Mouse (Mus musculus) kidney, adult 8-10 months (tissue): Measurements from ENCODE around the gene Trpm2.
"Not testable (repeated sequence)": the region's sequence is repeated elsewhere in the genome, so short reads cannot be mapped to it uniquely, and the experiment has no call there.

Experiments used
- DNase-seq, 2 experiments: peaks; one replicate each; pipeline ENCODE4 v3.0.0; 2022

Trpm2 gene

DNA sequence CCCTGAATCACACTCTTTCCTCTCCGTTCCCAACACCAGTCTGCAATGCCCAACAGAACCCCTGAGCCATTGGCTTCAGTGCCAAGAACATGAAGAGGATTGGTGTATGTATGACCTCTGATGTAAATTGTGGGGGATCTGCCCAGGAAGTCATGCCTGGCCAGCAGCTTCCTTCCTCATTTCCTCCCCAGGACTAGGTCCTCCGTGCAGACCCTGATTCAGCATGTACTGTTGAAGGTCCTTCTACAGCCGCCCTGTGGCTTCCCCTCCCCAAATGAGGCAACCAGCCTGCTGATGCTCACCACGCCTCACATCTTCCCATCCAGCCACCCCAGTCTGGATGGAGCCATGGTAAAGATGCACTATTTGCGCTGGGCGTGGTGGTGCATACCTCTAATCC is at the start of gene Trpm2:
Gene Trpm2 (minus strand): TSS at position 83 of the 400 bp plus-strand sequence.
- no peak for DNase-seq

DNA sequence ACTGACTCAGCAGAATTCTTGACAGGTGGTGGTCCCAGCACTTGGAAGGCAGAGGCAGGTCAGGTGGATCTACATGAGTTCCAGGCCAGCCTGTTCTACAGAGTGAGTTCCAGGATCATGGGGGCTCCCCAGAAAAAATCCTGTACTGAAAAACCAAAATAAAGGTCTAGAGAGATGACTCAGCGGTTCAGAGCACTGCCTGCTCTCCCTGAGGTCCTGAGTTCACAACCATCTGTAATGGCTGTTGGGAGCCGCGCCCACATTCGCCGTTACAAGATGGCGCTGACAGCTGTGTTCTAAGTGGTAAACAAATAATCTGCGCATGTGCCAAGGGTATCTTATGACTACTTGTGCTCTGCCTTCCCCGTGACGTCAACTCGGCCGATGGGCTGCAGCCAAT is 49.6 kb upstream of the Trpm2 start:
- DNase-seq = not testable (repeated sequence)

DNA sequence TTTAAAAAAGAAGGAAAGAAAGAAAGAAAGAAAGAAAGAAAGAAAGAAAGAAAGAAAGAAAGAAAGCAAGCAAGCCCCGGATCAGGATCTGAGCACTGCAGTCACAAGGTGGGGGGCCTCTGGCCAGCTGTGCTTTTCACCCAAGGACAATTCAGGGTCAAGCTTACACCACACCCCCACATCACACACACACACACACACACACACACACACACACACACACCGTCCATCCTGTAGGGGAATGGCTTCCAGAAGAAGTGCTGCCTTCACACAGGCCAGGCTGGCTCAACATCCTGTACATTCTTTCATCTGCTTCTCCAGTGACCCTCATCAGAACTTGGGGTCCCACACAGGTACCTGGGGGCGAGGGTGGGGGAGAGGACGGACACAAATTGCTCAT is 48.9 kb upstream of the Trpm2 start:
- DNase-seq = no peak

DNA sequence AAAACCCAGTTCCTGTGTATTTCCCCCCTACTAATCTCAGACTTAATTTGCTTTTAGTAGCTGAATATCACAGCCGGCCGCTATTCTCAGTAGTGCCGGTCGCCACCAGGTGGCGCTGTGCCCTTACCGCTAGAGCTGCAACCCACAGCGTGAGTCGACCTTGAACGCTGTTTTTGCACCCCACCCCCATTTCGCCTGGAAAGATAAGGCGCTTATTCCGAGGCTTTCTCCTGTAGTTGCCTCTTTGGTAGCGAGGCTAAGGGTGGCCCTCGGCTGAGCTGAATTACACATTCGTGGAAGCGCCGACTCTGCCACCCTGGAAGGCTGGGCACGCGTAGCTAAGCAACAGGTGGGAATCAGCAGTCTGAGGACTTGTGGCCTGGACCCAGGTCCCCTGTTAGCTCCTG is 48.4 kb upstream of the Trpm2 start:
- DNase-seq = peak; percentile 56 to 79

DNA sequence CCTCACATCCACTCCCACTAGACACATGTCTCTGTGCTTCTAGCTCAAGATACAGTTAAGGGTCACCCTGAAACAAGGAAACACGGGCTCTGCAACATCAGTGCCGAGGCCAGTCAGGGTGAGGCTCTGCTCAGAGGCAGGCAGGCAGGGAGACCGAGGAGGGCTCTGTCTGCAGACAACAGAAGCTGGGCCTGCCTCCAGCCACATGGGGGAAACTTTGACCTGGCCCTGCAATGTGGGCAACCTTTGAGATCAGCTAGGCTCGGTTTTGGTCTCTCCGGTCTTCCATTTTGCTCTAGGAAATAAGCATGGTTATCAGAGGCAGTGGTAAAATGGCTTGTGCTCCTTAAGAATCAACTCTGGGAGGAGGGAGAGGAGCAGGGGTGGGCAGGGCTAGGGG is 46.0 kb upstream of the Trpm2 start:
- DNase-seq = peak; percentile 40 to 50

DNA sequence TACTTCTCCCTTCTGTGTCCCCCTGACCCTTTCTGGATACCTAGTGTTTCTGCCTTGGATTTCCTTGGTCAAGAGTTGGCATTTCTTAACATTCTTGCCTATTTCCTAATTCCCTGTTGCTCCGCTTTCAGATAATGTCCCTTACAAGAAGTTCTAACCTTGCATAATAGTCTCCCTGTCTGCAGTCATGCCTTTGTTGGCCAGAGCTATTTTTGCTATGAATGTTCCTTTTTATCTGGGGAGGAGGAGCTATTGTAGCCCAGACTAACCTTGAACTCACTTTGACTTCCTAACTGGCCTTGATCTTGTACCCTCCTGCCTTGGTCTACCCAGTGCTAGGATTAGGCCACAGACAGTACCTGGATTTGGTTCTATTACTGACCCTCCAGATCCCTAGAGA is 45.1 kb upstream of the Trpm2 start:
- no peak for DNase-seq

DNA sequence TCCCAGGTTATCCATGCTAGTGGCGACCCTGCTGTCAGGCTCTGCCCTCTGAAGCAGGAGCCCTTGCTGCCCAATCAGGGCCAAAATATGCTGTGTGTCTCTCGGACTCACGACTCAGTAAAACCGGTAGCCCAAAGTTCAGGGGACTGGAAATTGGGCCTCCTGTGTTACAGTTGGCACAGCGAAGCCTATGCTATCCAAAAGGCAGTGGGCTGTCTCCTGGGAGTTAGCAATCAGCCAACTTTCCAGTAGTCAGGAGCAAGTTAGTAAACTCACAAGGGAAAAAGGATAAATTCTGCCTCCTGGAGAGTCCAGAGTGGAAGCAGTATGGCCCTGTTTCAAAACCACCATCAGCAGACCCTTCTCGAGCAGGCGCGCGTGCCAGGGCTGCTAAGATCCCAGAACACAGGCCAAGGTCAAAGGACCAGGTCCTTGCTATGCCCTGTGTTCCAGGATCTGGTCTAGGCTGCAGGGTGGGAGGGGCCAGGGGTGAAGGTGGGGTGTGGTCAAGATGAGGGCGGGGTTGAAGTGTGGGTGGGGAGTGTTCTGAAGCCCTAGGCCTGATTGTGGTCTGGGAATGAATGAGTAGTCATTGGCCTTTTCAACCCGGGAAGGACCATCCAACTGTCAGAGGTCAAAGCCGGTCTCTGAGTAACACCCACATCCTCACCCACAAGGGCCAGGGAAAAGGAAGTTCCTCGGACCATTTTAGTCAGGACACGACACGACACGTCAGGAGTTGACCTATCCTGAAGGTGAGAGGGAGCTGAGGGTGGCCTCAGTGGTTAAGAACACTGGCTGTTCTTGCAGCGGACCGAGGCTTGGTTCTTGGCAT is 42.5 kb upstream of the Trpm2 start:
- no peak for DNase-seq

DNA sequence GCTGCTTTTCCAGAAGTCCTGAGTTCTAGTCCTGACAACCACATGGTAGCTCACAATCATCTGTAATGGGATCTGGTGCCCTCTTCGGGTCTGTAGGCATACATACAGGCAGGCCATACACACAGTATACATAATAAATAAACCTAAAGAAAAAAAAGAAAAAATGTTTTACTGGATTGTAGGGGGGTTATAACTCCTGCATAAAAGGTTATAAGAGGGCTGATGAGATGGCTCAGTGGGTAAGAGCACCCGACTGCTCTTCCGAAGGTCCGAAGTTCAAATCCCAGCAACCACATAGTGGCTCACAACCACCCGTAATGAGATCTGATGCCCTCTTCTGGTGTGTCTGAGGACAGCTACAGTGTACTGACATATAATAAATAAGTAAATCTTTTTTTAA is 40.8 kb upstream of the Trpm2 start:
- not testable (repeated sequence) for DNase-seq

DNA sequence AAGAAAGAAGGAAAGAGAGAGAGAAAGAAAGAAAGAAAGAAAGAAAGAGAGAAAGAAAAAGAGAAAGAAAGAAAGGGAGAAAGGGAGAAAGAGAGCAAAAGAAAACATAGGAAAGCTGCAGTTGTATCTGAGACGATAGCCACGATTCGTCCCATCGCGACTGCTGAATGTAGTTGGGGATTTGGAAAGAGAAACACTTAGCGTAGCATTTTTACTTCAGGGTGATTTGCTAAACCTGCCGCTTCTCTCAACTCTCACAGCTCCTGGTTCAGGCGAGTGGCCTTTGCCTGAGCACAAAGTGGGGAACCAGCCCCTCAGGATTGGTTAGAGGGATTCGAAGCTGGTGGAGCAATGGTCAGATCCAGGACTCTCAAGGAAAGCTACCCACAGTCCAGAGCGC is 40.0 kb upstream of the Trpm2 start:
- DNase-seq = no peak

DNA sequence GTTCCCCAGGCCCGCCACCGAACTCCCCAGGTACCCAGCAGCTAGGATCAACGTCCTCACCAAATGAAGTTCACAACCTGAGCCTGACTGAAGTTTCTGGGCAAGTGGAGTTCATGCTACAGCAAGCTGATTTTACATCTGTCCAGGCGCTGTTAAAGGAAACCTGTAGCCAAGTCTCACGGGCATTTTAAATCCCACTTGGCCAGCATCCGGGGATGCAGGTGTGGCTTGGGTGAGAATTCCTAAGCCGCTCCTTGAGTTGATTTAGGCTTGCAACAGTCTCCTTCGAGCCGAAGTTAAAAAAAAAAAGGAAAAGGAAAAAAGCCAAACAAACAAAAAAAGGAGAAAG is 39.6 kb upstream of the Trpm2 start, which contains the start of gene Pfkl:
Gene Pfkl (minus strand): TSS at position 139 of the 349 bp plus-strand sequence.
- no peak for DNase-seq

DNA sequence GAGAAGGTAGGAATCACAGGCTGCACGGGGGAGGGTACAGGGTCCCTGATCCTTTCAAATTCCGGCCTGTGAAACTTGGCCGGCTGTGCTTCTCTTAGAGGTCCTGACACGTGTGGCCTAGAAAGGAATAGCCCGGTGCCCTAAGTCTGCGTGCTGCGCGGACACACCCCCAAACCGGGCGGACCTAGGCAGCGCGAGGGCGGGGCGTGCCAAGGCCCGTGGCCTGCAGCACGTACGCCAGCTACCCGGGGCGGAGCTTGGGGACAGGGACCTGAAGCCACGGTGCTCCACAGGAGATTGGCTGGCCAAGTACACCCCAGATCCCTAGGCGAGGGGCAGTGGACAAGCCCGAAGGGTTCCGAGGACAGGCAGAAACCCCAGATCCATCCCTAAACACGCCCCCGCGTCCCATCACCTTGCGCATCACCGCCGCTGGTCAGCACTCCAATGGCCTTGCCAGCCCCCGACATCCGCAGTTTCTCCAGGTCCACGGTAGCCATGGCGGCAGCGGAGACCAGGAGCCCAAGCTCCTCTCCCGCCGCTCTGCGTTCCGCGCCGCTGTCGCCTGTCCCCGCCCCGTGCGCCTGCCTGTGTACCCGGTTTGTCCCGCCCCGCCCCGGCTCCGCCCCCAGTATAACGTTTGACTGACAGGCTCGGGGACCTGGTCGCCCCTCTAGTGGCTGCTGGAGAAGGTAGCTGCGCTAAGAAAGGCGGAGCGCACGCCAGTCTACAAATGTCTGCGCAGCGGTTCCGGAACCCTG is 39.0 kb upstream of the Trpm2 start:
- peak; percentile 95 to 97 for DNase-seq

DNA sequence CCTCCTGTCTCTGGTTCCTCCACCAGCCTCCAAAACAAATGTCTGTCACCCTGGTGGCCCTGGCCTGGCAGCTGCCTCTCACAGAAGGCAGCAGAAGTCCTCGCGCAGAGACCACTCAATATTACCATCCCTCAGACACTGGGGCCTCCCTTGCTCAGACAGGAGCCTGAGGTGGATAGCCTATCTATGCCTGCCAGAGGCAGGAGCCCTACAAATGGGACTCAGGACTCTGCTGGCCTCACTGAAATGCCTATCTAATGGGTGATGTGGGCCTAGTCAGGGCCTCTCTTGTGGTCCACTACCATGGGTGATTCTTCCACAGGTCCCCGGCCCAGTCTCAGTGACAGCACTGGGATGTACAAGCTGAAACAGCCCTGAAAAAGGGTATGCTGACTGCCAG is 37.8 kb upstream of the Trpm2 start:
- DNase-seq = no peak

DNA sequence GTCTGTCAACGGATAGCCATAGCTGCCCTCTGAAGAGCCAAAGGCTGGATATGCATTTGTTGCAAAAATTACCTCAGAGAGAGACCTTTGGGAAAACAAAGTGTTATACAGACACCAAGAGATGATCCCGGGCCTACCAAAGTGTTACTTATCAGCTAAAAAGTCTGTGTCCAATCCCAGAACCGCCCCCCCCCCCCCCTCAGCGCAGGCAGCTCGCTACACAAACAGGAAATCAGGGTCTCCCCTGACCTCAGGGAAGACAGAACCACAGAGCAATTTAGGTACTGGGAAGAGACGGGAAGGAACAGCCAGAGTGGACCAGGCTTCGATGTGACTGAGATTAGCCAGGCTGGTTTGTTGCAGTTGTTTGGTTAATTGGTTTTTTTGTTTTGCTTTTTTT is 36.8 kb upstream of the Trpm2 start:
- DNase-seq = no peak

DNA sequence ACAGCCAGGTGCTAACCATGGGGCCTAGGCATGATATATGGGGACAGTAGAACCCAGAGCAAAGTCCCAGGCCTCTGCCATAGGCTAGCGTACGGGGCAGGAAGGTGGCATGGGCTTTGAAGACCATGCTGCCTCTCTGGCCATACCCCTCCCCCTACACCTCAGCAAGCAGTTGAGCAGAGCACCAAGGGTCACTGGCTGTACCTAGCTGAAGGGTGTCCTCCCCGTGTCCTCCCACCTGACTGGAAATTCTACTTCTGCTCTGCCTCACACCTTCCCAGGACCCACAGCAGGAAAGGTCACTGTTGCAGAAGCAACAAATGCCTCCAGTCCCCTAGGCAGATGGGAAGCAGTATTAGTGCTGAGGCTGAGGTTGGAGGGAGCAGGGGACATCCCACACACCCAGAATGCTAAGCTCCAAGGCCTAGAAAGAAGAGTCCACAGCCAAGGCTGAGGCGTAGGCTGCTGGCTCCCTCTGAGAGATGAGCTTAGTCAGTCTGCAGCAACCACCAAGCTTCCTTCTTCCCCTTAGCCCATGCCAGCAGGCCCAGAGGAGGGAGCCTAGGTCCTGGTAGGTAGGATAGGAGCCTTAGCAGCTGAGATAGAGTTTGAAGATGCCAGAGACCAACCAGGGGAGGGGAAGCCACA is 35.6 kb upstream of the Trpm2 start:
- DNase-seq = peak in 1 of 2 experiments; percentile 32

DNA sequence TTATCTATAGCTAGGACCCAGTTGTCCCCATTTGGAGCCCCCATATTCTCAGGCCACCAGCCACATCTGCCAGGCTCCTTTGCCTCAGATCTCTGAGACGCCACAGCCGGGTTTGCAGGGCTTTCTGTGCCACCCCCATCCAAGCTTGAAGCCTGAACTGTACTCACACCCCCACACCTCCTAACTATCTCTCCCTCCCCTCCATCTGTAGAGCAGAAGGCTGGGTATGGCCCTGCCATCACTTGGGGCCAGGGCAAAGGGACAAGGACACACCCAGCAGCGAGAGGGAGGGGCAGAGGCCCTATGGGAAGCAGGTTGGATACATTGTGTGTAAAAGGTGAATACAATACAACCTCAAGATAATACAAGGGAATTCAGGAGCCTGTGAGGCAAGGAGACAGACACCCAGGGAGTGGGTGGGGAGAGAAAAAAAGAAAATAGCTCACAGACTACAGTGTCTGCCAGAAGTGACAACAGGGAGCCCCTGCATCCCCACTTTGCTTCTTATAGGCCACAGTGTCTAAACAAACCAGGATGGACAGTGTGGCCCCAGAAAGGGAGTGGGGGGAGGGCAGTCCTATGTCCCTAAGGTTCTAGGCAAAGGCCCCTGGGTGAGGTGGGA is 34.2 kb upstream of the Trpm2 start:
- no peak for DNase-seq

DNA sequence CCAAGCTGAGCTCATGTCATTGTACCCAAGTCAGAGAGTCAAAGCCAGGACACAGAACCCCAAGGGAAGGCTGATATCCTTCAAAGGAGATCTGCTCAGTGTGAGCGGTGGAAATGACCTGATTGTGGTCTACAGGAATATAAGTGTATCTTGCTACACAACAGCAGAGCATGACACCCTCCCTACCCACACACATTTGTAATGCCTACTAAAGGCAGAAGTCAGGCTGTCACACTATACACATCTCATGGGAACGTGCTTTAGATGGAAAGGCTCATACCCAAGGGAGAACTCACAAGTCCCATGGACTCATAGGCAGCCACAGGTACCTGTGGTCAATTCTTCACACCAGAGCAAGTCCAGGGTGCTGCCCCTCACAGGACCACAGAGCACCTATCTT is 32.0 kb upstream of the Trpm2 start:
- DNase-seq = no peak

DNA sequence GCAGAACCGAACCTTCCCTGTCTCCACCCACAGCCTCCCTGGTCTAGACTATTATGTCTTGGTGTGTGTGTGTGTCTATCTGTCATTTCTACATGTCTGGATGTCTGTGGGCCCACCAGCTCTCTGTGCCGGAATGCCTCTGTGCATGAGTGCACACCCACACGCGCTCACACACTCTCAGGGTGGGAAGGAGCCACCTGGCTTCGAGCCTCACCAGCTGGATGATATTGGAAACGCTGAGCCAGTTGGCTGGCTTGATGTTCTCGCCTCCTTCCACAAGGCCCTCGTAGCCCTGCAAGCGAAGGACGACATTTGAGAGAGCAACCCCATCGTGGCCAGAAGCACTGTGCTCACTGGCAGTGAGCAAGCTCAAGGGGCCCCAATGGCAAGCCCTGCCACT is 31.4 kb upstream of the Trpm2 start:
- no peak for DNase-seq

DNA sequence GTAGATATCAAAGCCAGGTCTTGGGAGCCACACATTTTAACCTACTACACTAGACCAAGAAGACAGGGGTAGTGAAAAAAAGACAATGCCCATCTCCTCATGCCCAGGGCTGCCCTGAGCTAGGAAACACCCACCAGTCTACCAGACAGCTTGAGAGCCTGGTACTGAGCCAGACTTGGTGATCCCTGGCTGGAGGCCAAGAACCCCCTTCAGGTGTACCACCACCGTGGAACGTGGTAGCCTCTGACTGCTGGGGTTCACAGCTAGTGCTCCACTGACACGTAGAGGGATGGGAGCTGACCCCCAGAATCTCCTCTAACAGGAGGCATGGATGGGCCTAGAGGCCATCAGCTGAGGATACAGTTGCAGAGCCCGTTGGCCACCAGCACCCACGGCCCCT is 29.8 kb upstream of the Trpm2 start:
- DNase-seq = no peak

DNA sequence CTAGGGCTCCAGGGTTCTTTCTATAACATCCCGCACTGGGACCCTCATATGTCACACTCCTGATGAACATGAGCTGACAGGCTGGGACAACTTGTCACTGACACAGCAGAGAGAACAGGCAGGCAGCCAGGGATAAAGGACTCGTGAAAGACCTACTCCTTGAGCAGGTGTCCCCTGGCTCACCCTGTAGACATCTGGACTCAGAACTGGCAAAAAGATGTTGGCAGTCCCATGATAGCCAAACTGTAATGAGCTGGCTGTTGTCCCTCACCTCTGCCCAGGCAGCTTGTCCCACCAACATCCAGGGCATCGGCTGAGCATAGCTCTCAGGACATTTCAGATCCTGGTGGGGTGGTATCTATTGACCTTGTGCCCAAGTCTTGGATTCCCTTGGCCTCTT is 25.3 kb upstream of the Trpm2 start:
- no peak for DNase-seq

DNA sequence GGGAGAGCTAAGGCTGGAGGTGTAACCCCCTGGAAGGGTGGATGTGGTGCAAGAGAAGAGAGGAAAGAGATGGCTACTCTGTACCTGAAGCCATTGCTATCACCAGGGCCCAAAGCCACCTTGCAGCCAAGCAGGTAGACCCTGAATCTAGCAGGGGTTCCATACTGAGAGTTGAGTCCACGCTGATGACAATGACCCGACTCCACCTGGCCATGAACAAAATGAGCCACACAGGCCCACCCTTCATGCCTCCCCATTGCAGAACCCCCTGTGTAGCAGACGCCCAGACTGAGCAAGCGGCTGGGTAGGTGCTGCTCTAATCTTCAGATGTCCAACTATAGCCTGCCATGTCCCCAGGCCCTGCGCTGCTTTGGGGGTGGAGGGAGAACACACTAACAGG is 15.4 kb upstream of the Trpm2 start:
- DNase-seq = no peak

DNA sequence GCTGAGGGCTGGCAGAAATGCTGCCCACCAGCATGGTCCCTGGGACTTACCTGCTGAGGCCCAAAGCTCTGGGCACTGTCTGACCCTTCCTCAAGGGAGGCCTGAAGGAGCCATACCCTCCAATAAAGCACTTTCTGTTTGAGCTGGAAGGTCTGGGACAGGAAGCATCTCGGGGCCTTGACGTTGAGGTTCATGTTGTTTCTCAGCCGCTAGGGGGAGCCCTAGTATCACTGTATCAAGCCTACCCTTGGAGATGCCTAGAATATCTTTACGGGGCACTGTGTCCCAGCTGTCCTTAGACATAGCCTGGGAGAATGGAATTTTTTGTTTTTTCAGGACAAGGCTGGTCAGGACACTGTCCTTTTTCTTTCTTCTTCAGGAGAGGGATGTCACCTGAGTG is 14.3 kb upstream of the Trpm2 start:
- DNase-seq = peak; percentile 66 to 67

DNA sequence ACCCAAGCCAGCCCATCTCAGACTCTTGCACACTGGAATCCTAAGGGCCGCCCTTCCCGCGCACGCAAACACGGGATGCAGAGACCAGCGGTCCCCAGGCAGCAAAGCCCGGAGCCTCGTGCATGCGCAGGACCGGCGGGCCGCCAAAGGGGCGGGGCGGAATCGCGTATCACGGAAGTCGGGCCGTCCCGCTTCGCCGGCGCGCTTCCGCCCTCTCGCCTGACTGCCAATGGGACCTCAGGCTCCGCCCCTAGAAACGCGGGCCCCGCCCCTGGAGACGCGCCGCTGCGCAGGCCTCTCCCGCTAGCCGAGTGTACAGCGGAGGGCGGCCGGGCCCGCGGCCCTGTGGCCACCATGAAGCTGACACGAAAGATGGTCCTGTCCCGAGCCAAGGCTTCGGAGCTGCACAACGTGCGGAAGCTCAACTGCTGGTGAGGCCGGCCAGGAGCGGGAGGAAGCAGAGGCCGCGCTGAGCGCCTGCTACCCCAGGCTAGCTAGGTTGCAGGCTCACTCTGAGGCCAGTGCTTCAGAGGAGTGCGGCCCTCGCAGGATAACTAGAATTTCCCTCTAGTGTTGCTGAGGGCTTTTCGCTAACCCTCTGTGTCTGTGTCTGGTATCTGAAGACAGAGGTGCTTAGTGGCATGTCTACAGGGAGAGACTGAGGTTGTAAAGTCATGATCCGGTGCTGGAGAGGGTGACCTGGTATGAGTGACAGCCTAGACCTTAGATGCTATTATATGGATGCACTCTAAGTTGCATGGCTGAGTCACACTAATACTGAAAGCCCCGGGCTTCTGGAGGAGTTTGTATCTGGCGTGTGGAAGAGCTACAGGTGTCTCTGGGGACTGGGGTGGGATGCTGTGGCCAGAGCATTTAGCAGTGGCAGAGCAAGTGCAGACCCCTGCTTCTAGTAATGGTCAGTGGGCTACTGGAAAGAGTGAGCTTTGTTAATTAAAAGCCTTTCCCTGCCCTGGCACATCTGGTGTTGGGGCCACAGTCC is 8.3 kb upstream of the Trpm2 start, which contains the start of gene 1810043G02Rik:
Gene 1810043G02Rik (plus strand): TSS at position 174 of the 1,000 bp plus-strand sequence.
- DNase-seq = peak; percentile 98 to 100
